Mouse (Mus musculus): Measurements from ENCODE around the gene Ndufb2.

Gene Ndufb2

DNA sequence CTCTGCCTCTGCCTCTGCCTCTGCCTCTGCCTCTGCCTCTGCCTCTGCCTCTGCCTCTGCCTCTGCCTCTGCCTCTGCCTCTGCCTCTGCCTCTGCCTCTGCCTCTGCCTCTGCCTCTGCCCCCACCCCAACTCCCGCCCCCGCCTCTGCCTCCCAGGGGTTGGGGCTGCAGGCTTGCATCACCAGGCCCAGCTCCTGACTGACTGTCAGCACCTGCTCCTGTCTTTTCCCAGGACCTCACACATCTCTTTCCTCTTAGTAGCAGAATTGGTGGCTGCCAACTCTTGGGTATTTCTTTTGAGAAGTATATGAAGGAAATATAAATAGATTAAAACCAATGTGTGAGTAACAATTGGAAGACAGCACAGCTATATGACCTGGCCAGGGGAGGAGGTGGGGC is 11.8 kb upstream of the Ndufb2 start:
- no peak for DNase-seq (ENCODE audit: low read depth)

DNA sequence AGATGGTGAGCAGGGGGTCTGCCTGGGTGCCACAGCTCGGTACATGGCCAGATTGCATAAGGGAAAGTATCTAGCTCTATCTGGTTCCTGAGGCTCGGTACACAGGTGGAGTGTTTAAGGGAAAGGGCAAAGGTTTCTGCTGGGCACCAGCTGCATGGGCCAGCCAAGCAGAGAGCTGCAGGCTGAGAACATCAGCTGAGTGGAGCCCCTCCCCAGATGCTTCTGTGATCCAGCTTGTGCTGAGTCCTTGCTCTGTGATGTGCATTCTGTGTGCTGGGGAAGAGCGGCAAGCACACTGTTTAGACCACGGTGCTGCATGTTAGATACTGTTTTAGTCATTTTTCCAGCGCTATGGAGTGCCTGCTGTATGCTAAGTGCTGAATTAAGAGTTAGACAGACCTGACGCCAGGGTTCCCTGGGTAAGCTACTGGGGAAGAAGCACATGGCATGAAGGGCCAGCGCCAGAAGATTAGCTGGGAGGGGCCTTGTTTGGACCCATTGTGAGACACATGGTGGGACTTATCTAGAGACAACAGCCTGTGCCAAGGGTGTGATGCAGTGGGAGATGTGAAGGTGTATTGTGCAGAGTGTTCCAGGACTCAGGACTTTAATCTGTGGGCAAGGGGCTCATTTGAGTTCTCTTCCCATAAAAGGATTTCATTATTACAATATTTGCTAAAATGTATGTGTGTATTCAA is 11.1 kb upstream of the Ndufb2 start:
- no peak for DNase-seq (ENCODE audit: low read depth)

DNA sequence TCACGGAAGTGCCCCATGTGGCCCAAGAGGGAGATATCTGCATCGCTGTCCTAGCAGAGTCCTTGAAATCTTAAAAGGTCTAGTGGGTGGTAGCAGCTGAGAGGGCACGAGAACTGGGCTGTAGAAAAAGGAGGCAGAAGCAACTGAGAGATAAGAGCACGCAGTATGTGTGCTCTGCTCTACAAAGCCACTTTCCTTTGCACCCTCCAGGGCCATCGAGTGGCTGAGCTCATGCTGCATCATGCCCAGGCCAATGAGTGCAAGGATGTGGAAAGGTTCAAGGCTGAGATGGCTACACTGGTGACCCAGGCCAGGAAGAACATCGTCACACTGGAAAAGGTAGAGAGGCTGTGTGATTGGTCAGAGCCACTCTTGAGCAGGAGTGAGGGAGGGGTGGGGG is 6.9 kb upstream of the Ndufb2 start, which contains the start of gene Gm42420:
Gene Gm42420, plus strand, starts transcription at position 237 of the 400 bp plus-strand sequence.
- no peak for DNase-seq (ENCODE audit: low read depth)

DNA sequence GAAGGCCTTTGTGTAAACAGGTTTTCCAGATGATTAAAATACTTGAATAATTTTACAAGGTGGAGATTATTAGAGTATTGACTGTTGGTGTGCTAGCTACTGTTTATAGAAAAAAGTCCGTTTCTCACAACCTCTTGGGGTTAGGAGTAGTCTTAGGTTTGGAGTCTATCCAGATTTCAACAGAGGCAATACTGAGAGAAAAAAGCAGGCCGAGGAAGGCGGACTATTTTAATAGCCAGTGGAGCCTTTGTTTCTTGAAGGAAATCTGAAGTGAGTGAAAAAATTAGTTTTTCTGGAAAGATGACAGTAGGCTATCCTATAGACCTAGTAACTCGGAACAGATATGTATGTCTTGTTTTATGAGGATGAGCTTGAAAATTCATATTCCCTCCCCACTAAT is 893 bp upstream of the Ndufb2 start:
- DNase-seq (ENCODE audit: low read depth), result no peak

DNA sequence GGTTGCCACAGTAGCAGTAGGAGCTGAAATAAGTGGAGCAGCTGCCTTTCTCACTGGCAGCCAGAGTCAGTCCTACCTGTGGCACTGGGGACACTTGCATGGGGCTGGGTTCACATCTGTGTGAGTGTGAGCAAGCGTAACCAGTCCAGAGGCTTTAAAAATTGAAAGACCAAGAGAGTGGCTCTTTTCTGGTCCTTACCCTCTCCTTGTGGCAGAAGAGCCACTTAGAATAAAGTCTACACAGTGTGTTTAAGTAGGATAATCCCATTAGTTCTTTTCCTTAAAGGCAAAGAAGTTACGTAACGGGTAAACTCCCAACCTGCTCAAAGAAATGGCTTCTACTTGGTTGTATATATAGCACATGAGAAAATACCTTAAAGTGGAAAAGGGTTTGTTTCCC is 8.5 kb downstream of the Ndufb2 start:
- DNase-seq (ENCODE audit: low read depth), result no peak

DNA sequence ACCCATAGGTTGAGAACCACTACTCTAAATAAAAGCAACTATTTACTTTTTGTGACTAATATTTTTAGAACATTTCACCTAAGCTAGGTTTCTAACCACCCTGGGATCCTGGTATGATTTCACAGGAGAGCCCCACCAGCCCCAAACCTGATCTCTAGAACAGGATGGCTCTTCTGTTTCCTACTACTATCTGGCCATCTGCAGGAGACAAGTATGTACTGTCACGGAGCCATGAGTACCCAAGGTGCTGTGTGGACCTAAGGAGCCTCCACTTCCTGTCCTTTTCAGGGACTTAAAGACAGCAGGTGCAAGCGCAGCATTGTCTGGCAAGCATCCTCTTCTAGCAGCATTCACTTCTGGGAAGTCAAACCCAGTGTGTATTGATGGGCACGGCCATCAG is 9.5 kb downstream of the Ndufb2 start:
- no peak for DNase-seq (ENCODE audit: low read depth)

DNA sequence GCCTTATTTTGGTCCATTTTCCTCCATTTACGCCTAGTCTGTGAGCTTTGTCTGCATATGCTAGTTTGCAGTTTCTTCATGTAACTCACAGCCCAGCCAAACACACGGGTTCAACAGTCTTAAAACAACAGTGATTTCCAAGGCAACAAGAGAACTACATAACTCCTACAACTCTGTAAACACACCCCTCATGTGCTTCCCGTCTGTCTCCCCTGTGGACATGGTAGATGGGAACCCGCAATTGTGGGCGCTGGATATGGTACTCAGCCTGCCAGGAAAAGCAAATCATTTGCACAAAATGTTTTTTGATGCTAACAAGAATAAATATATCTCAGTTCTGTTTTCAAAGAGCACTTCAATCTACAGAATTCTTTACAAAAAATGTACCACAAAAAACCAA is 12.2 kb downstream of the Ndufb2 start:
- DNase-seq (ENCODE audit: low read depth), result no peak

DNA sequence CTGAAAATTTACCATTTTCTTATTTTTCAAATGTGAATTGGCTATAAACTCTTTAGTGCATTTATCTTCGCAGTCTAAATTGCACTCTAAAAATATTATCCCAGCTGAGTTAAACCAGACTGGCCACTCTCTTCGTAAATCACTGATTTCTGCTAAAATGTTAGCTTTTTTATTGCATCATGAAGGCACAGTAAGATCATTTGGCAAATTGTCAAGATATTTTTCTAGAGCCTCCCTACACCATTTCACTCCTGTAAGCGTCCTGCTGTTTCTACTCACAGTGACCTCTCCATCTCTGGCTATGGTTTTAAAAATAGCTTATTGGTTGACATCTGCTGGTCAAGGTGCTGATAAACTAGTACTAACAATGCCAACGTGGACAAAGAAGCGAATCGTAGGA is 13.7 kb downstream of the Ndufb2 start:
- no peak for DNase-seq (ENCODE audit: low read depth)

DNA sequence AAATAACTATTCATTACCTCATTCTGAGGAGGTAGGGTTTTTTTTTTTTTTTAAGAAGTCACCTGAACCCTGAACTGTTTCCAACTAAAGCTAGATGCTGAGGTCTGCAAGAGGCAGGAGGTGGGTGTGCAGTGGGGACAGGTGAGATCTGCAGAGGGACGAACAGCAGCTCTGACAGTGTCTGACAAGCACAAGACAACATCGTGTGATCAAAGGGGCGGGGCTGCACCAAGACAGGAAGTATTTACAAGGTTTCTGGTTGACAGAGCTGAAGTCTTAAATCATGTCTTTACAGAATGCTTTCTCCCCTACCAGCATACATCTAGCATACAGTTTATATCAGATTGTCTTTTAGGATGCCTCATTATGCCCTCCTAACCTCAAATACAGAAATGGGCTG is 14.5 kb downstream of the Ndufb2 start:
- DNase-seq (ENCODE audit: low read depth), result no peak

DNA sequence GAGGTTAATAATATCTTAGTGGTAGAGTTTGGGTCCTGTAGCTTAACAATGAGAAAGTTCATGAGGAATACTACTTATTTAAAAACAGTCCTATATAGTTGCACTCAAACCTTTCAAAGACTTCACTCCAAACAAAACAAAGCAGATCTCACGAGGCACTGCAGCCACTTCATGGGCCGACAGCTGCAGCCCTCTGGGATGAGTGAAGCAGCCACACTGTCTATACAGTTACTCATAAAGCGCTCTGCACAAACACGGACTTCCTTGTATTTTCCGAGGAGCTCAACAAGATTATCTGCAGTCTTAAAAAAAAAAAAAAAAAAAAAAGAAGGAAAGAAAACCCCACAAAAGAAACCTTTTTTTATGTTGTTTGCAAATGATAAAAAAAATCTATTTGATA is 15.0 kb downstream of the Ndufb2 start:
- no peak for DNase-seq (ENCODE audit: low read depth)

DNA sequence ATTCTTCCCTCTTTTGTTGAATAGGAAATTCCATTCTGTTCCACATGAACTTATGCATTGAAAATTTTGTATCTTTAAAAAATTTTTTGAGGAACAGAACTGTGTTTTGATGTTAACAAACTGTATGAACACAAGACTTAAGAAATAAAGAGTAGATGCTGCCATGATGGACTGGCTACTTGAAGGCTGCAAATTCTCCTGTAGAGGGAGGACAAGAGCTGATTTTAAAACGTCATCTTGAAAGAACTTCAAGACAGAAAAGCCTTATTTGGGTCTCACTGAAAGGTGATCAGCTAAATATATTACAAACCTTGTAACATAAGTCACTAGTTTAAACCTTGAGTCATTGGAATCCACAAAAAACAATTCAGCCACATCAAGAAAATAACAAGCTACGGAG is 17.8 kb downstream of the Ndufb2 start:
- no peak for DNase-seq (ENCODE audit: low read depth)

DNA sequence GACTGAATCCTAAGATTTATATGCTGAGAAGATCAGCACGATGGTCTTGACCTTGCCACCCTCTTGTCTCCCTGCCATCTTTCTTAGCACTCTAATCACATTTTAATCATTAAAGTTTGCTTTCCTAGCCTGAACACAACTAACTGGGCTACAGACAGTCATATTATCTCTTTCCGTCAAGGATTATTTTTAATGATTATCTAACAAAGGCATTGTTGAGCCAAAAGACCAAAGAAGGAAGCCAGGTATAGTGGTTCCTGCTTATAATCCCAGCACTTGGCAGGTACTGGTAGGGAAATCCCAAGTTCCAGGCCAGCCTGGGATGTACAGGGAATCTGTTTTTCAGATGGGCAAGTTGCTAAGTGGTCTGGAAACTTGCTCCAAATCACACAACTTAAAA is 18.9 kb downstream of the Ndufb2 start:
- DNase-seq (ENCODE audit: low read depth), result no peak
